Mouse (Mus musculus): ENCODE data around the gene Rgs8.

DNA sequence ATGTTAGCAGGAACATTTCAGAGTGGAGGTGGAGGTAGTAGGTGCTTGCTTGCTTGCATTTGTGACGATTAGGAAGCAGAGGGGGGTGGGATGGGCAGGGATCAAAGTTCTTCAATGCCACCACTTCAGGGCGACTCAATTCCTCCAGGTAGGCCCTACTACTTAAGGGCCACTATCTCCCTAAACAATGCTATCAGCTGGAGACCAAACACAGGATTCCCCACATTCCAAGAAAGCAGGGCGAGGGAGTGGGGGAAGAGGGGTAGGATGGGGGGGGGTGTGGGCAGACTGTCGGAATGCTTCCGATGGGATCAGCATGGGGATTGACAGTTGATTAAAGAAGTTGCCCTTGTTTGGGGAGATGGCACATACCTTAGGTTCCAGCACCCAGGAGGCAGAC, 16.0 kb upstream of the Rgs8 start:
- no peak for TF ChIP-seq ZNF384 (IDR thresholded peaks at IDR 0.05; ENCODE audit: low read depth, low read length)
- no peak for TF ChIP-seq ZC3H11A (IDR thresholded peaks at IDR 0.05; ENCODE audit: borderline replicate concordance, low read depth, low read length)
- no peak for TF ChIP-seq HCFC1 (IDR thresholded peaks at IDR 0.05; ENCODE audit: borderline replicate concordance, insufficient read depth, low read length)
- TF ChIP-seq MAFK (IDR thresholded peaks at IDR 0.05; ENCODE audit: insufficient read depth, low read depth, low read length), result no peak
- TF ChIP-seq CHD2 (IDR thresholded peaks at IDR 0.05; ENCODE audit: low read depth, low read length), result no peak
